Comparison of ENCODE assay signal across 12 mouse cellular contexts in the genomic region with DNA sequence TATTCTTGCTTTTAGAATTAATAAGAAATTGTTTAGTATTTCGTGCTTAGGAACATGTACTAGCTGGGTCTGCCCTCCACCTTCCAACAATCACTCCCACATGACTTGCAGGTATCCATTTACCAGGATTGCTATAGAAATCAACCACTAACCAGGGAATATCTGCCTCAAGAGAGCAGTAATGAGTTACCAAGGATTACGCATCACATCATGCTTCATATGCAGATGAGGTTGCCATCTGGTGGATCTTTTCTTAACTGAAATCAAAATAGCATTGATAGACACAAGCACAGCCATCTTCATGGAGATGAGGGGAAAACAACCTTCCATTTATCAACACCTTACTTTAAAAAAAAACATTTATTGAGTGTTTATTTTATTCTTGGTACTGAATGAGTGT. TPM values are rescaled to one million over a fixed set of nuclear protein-coding genes. Genes with fewer than 3 reads are reported as not detected.
A peak's percentile ranks its signal among the peaks of the same experiment; 100 is the strongest.
DNase-seq lines count a peak whose midpoint lies in the region; ATAC-seq and TF ChIP-seq lines count a peak whose summit lies in the region.
"Had no signal": no experiment of that assay in that cellular context is flagged by ENCODE, and none has a peak within 500 bp of the region (broad histone marks: within the 10 kb centered on the region; RNA-seq: fewer than 3 reads in every experiment).

No protein-coding gene starts in this region.

- no peaks in the 10 kb centered on the region for H3K4me1 ChIP-seq in forebrain, embryonic 14.5 days (ENCODE audit: control insufficient read depth, insufficient read depth, low read length)
- no peaks in the 10 kb centered on the region for H3K4me1 ChIP-seq in forebrain, embryonic 10.5 days
- no peaks in the 10 kb centered on the region for H3K4me1 ChIP-seq in kidney, embryonic 15.5 days
- H3K4me1 ChIP-seq in kidney, embryonic 14.5 days (ENCODE audit: control insufficient read depth, insufficient read depth, low read length): no peaks in the 10 kb centered on the region
- H3K4me1 ChIP-seq in liver, postnatal 0 days (ENCODE audit: insufficient read depth): no peaks in the 10 kb centered on the region
- H3K4me1 ChIP-seq in liver, embryonic 12.5 days: no peaks in the 10 kb centered on the region
- H3K4me1 ChIP-seq: heart, embryonic 13.5 days; liver, embryonic 15.5 days; midbrain, embryonic 12.5 days had no signal

- WGBS in forebrain, embryonic 14.5 days: 65% methylated on average over 2 of the region's 2 CpGs
- 92% methylated on average over 2 of the region's 2 CpGs for WGBS in forebrain, embryonic 10.5 days
- WGBS in kidney, embryonic 15.5 days: 57% methylated on average over 2 of the region's 2 CpGs
- WGBS in kidney, embryonic 14.5 days: 78% methylated on average over 2 of the region's 2 CpGs
- WGBS in liver, postnatal 0 days (ENCODE audit: insufficient replicate concordance): 68% methylated on average over 2 of the region's 2 CpGs
- 69% methylated on average over 2 of the region's 2 CpGs for WGBS in liver, embryonic 12.5 days (ENCODE audit: insufficient replicate concordance)

- ATAC-seq in forebrain, embryonic 14.5 days: peak; percentile 54; the same call in 1 of the 2 replicates
- 0 out of 2 replicates have a peak, but pooled peaks have one; percentile 29 for ATAC-seq in kidney, embryonic 15.5 days (replicated peaks; ENCODE audit: low FRiP score)
- no peak for ATAC-seq in kidney, embryonic 14.5 days (ENCODE audit: low FRiP score, low TSS enrichment)
- no peak for ATAC-seq in liver, postnatal 0 days
- no peak for ATAC-seq in liver, embryonic 12.5 days
- no peak for ATAC-seq in erythroid progenitor cell, adult 5-6 weeks (replicated peaks; ENCODE audit: low FRiP score, poor library complexity, severe bottlenecking)

- no peak overlapping the region for H3K4me2 ChIP-seq in forebrain, embryonic 14.5 days (ENCODE audit: low read length)
- H3K4me2 ChIP-seq in kidney, embryonic 15.5 days: no peak overlapping the region
- no peak overlapping the region for H3K4me2 ChIP-seq in kidney, embryonic 14.5 days (replicated peaks; ENCODE audit: low read depth, low read length)
- no peak overlapping the region for H3K4me2 ChIP-seq in liver, postnatal 0 days (ENCODE audit: low read depth, low read length)
- no peak overlapping the region for H3K4me2 ChIP-seq in liver, embryonic 12.5 days
- H3K4me2 ChIP-seq: heart, embryonic 13.5 days; liver, embryonic 15.5 days; midbrain, embryonic 12.5 days had no signal

- H3K9me3 ChIP-seq in forebrain, embryonic 14.5 days (replicated peaks; ENCODE audit: control insufficient read depth, low read length): no peaks in the 10 kb centered on the region
- no peaks in the 10 kb centered on the region for H3K9me3 ChIP-seq in forebrain, embryonic 10.5 days
- H3K9me3 ChIP-seq in kidney, embryonic 15.5 days (replicated peaks): no peaks in the 10 kb centered on the region
- no peaks in the 10 kb centered on the region for H3K9me3 ChIP-seq in kidney, embryonic 14.5 days (ENCODE audit: control insufficient read depth, low read length)
- no peaks in the 10 kb centered on the region for H3K9me3 ChIP-seq in liver, postnatal 0 days (ENCODE audit: low read length)
- no peaks in the 10 kb centered on the region for H3K9me3 ChIP-seq in liver, embryonic 12.5 days (replicated peaks)
- H3K9me3 ChIP-seq: liver, embryonic 15.5 days; midbrain, embryonic 12.5 days had no signal

- peak; percentile 54 for TF ChIP-seq CTCF in liver, postnatal 0 days (IDR thresholded peaks at IDR 0.05; ENCODE audit: low read depth)

- no peak for TF ChIP-seq EP300 in liver, postnatal 0 days (IDR thresholded peaks at IDR 0.05; ENCODE audit: low read depth)

- peak; percentile 72 for DNase-seq in forebrain, embryonic 14.5 days (ENCODE audit: low spot score)
- DNase-seq in forebrain, embryonic 10.5 days (ENCODE audit: extremely low spot score, low spot score): no peak
- DNase-seq in liver, postnatal 0 days: no peak
- peak; percentile 10 for DNase-seq in adipocyte (ENCODE audit: low spot score)
- DNase-seq: kidney, postnatal 10 days had no signal

- no peaks in the 10 kb centered on the region for H3K36me3 ChIP-seq in forebrain, embryonic 14.5 days (ENCODE audit: control insufficient read depth, insufficient read depth, low read length)
- no peaks in the 10 kb centered on the region for H3K36me3 ChIP-seq in forebrain, embryonic 10.5 days (replicated peaks)
- H3K36me3 ChIP-seq in kidney, embryonic 15.5 days: no peaks in the 10 kb centered on the region
- H3K36me3 ChIP-seq in kidney, embryonic 14.5 days (ENCODE audit: control insufficient read depth, insufficient read depth, low read length): no peaks in the 10 kb centered on the region
- H3K36me3 ChIP-seq in liver, postnatal 0 days (replicated peaks; ENCODE audit: insufficient read depth, low read length): no peaks in the 10 kb centered on the region
- no peaks in the 10 kb centered on the region for H3K36me3 ChIP-seq in liver, embryonic 12.5 days
- H3K36me3 ChIP-seq: heart, embryonic 13.5 days; liver, embryonic 15.5 days; midbrain, embryonic 12.5 days had no signal

- H3K27me3 ChIP-seq in forebrain, embryonic 14.5 days (replicated peaks; ENCODE audit: control insufficient read depth, insufficient read depth, low read length): no peaks in the 10 kb centered on the region
- no peaks in the 10 kb centered on the region for H3K27me3 ChIP-seq in forebrain, embryonic 10.5 days (ENCODE audit: poor library complexity, severe bottlenecking)
- H3K27me3 ChIP-seq in kidney, embryonic 15.5 days: no peaks in the 10 kb centered on the region
- no peaks in the 10 kb centered on the region for H3K27me3 ChIP-seq in kidney, embryonic 14.5 days (ENCODE audit: control insufficient read depth, insufficient read depth, low read length)
- no peaks in the 10 kb centered on the region for H3K27me3 ChIP-seq in liver, postnatal 0 days (ENCODE audit: insufficient read depth, low read length)
- H3K27me3 ChIP-seq in liver, embryonic 12.5 days (replicated peaks): no peaks in the 10 kb centered on the region
- H3K27me3 ChIP-seq: heart, embryonic 13.5 days; liver, embryonic 15.5 days; midbrain, embryonic 12.5 days had no signal

- H3K27ac ChIP-seq in forebrain, embryonic 14.5 days (ENCODE audit: low read depth, low read length): no peak overlapping the region
- no peak overlapping the region for H3K27ac ChIP-seq in forebrain, embryonic 10.5 days
- H3K27ac ChIP-seq in kidney, embryonic 15.5 days: no peak overlapping the region
- H3K27ac ChIP-seq in kidney, embryonic 14.5 days (ENCODE audit: low read depth, low read length): no peak overlapping the region
- H3K27ac ChIP-seq in liver, postnatal 0 days (ENCODE audit: low read depth): no peak overlapping the region
- no peak overlapping the region for H3K27ac ChIP-seq in liver, embryonic 12.5 days
- H3K27ac ChIP-seq: heart, embryonic 13.5 days; liver, embryonic 15.5 days; midbrain, embryonic 12.5 days had no signal

- no peak overlapping the region for H3K4me3 ChIP-seq in forebrain, embryonic 14.5 days (ENCODE audit: low read depth, low read length)
- H3K4me3 ChIP-seq in forebrain, embryonic 10.5 days: no peak overlapping the region
- no peak overlapping the region for H3K4me3 ChIP-seq in kidney, embryonic 15.5 days (replicated peaks)
- no peak overlapping the region for H3K4me3 ChIP-seq in kidney, embryonic 14.5 days (ENCODE audit: low read length)
- no peak overlapping the region for H3K4me3 ChIP-seq in liver, postnatal 0 days (ENCODE audit: low read depth, low read length)
- H3K4me3 ChIP-seq in liver, embryonic 12.5 days: no peak overlapping the region
- H3K4me3 ChIP-seq: heart, embryonic 13.5 days; liver, embryonic 15.5 days; midbrain, embryonic 12.5 days had no signal

- H3K9ac ChIP-seq in forebrain, embryonic 14.5 days (ENCODE audit: low read length): no peak overlapping the region
- no peak overlapping the region for H3K9ac ChIP-seq in kidney, embryonic 15.5 days
- no peak overlapping the region for H3K9ac ChIP-seq in kidney, embryonic 14.5 days (ENCODE audit: low read depth, low read length)
- H3K9ac ChIP-seq in liver, postnatal 0 days (replicated peaks): no peak overlapping the region
- no peak overlapping the region for H3K9ac ChIP-seq in liver, embryonic 12.5 days
- H3K9ac ChIP-seq: heart, embryonic 13.5 days; liver, embryonic 15.5 days; midbrain, embryonic 12.5 days had no signal

RNA-seq across cellular contexts. Expression of a gene that starts 16.1 kb away (rescaled TPM):
- 17.4 and 19.5 TPM in 2 replicates for polyA plus RNA-seq in forebrain, embryonic 14.5 days (2014; fragmentation: Nextera tagmentation; extraction: Ambion mirVana)
- 26.1 and 27.3 TPM in 2 replicates for polyA plus RNA-seq in forebrain, embryonic 10.5 days (2016; fragmentation: Nextera tagmentation; extraction: Ambion mirVana)
- 26.5 and 28.0 TPM in 2 replicates for polyA plus RNA-seq in kidney, embryonic 15.5 days (2015; fragmentation: Nextera tagmentation; extraction: Ambion mirVana)
- polyA plus RNA-seq in kidney, embryonic 14.5 days (2014; fragmentation: Nextera tagmentation; extraction: Ambion mirVana): 34.1 and 35.3 TPM in 2 replicates
- polyA plus RNA-seq in liver, postnatal 0 days (2015; fragmentation: Nextera tagmentation; extraction: Ambion mirVana): 4.6 and 5.5 TPM in 2 replicates
- 15.7 and 18.8 TPM in 2 replicates for polyA plus RNA-seq in liver, embryonic 12.5 days (2016; fragmentation: Nextera tagmentation; extraction: Ambion mirVana)
- total RNA-seq in erythroid progenitor cell, adult 5-6 weeks (2015; ENCODE audit: low replicate concordance): 11.3 and 11.9 TPM in 2 replicates
- total RNA-seq in erythroid progenitor cell, adult 5-6 weeks (2017; ENCODE audit: low replicate concordance): 1.2 and 3.7 TPM in 2 replicates

Comparison
In these comparisons a context has a peak if more than half of its experiments do, and no peak if none do; other contexts are left out.
1. ATAC-seq: peak in forebrain, embryonic 14.5 days (single experiment) and kidney, embryonic 15.5 days (single experiment); none in kidney, embryonic 14.5 days (single experiment), liver, postnatal 0 days (single experiment), liver, embryonic 12.5 days (single experiment) and erythroid progenitor cell, adult 5-6 weeks (single experiment).
2. DNase-seq: peak in forebrain, embryonic 14.5 days (single experiment) and adipocyte (single experiment); none in forebrain, embryonic 10.5 days (single experiment) and liver, postnatal 0 days (single experiment).